Mouse (Mus musculus) heart, postnatal 36 days (tissue): Measurements from ENCODE around the gene Zfp593. TPM values are rescaled to one million over a fixed set of nuclear protein-coding genes. Genes with fewer than 3 reads are reported as not detected.

Experiments
- DNase-seq, 2 experiments: peaks; one replicate each; pipeline ENCODE4 v3.0.0; 2021 to 2022
- intact Hi-C: fragments of 180-260 bp; cut with DNase I; formaldehyde crosslinking; loops from one replicate; pipeline ENCODE4 v1.15.1; 2025
- total RNA-seq, 2 experiments: library from RNA; stranded (reverse); gene quantifications; 2 replicates each; pipeline ENCODE4 v1.2.3; 2021

Zfp593 gene
- total RNA-seq, 2 experiments from 2014 or later, result 2.6 to 3.7 TPM

DNA sequence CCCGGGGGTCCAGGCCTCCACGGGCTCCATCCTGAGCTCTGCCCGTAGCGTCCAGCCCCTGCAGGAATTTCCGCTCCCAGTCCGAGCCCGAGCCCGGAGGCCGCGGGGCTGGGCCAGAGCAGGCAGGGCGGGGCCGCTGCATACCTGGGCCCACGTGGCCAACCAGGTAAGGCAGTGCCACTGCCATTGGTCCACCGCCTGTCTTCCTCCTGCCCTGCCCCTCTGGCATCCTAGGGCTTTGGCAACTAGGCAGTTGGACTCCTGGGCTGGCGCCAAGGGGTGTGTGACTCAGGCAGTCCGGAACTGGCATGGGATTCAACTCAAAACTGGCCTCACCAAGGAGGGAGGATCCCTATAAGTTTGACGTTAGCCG, 7.1 kb downstream of the Zfp593 start, which contains the start of gene Cnksr1:
Gene Cnksr1, minus strand, starts transcription at position 121 of the 373 bp plus-strand sequence.
- intact Hi-C loops, result no loop called here
- peak; percentile 68 to 72 for DNase-seq

DNA sequence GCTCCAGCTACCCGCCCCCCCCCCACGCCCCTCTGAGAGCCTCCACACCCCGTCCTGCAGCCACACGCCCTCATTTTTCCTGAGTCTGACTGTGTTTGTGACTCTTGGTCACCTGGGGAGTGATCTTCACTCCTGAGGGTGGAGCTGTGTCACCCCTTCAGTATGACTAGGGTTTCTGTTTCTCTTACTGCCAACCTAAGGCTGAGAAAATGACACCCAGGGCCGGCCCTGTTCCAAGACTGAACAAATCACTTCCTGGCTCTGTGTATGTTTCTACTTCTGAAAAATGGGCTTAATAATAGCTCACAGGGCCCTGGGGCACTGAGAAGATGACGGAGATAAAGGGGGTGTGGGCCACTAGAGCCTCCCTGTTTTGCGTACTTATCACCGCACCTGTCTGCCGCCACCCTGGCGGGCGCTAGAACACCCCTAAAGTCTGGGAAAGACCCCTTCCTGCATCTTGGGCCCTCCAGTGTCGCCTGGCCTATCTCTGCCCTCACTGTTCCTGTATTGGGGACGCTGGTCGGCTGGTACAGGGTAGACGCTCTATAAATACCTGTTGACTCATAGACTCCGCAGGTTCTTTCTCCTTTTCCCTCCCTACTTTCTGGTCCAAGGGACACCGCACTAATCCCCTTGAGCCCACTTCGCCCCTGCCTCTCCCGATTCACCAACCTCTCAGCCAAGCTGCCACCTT, 7.7 kb downstream of the Zfp593 start:
- no peak for DNase-seq
- intact Hi-C loops, result no loop called here

DNA sequence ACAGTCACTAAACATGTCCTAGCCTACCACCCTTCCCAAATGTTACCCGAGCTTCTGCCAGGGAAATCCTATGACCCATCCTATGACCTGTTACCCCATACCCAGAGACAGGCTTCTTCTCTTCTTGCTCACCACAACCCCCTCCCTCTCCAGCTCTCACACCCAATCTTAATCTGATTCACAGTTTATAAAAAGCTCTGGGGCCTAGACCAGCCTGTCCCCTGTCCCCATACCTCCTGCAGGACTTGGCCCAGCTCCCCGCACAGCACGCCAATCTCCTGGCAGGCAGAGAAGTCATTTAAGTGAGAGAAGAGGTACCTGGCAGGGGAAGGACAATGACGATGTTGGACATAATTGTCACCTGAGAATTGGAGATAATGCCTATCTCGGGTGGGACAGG, 10.5 kb downstream of the Zfp593 start:
- intact Hi-C loops, result no loop called here
- DNase-seq, result peak in 1 of 2 experiments; percentile 49

DNA sequence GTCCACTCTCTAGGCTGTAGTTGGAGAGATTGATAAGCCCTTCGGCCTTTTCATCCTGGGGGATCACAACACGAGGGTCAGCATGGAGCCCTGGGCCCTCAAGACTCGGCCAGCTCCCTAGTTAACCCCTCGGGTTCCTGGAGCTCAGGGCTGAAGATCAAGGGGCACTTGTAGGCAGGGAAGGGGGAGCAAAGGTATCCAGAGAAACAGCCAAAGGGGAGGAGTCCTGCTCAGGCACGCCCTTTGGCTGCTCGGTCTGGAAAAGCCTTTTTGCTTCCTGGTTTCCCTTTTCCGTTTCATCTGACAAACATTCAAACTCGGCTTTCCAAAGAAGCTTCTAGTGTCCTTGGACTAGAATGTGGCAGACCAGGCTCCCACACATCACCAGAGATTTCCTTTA, 15.0 kb downstream of the Zfp593 start:
- DNase-seq, result no peak
- intact Hi-C loops, result no loop called here

DNA sequence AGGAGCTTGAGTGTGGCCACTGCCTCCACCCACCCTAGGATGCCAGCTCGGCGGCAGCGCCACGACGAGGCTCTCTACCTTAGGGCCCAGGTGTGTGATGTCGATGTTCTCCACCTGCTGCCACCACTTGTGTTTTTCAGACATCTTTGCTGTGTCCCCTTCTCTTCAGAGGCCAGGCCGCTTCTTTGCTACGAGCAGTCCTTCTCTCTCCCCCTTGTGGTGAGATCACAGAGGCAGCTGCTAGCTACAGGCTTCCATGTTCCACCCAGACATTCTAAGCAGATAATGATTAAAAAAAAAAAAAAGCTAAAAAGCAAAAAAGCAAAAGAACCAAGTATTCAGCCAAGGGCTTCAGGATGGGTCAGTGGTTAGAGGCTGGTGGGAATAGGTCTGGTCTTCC, 18.2 kb downstream of the Zfp593 start, which contains the start of gene Catsper4:
Gene Catsper4, minus strand, starts transcription at position 190 of the 400 bp plus-strand sequence.
- intact Hi-C loops, result no loop called here
- DNase-seq, result no peak

DNA sequence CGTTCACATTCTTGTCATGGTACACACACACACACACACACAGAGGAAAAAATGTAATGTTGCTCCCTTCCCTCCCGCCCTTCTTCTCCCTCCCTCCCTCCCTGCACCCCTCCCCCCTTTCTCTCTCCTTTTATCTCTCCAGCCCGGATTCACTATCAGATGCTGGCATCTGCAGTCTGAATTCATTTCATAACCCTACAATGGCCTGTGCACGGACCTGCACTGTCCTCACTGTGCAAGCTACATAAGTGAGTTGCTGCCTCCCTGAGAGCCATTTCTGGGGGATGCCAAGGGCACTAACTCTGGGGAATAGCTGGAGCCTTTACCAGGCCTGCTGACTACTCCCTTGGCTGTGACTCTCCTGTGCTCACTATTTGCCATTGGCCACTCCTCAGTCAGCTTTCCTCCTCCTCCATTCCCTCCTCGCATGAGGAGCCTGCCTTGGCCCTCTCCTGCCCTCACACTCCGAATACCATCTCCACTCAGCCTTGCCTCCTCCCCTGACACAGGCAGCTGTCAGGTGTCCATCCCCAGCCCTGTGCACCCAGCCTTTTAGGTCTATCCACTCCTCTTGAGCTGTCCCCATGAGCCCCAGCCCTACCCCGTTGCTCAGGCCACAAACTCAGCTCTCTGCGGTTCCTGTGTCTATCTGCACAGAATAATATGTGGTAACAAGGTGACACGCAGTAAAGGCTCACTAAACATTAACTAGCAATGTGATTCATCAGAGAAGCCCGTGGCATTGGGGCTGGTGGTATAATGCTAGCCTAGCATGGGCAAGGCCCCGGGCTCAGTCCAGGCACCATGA, 22.4 kb downstream of the Zfp593 start:
- DNase-seq, result no peak
- intact Hi-C loops, result no loop called here

DNA sequence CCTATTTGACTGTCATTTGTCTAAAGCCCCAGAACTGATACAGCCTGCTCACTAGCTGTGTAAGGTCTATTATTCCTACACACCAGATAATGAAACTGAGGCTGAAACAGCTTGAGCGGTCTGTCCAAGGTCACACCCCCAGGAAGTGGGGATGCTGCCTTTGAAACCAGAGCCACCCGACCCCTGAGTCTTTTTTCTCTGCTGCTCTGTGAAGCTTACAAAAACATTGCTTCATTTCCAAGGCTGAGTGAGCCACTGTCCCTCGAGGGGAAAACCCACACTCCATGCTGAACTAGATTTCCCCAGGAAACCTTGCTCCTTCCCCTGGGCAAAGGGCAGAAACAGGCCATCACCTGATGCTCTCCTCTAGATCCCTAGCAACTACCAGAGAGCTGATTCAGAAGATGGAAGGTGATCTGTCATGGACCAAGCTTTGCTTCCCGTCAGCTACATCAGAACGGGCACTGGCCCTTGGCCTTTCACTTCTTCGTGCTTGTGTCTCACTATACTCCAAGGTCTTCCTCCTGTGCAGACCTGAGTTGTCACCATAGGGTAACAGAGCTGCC, 38.8 kb downstream of the Zfp593 start:
- no peak for DNase-seq
- intact Hi-C loops, result no loop called here

DNA sequence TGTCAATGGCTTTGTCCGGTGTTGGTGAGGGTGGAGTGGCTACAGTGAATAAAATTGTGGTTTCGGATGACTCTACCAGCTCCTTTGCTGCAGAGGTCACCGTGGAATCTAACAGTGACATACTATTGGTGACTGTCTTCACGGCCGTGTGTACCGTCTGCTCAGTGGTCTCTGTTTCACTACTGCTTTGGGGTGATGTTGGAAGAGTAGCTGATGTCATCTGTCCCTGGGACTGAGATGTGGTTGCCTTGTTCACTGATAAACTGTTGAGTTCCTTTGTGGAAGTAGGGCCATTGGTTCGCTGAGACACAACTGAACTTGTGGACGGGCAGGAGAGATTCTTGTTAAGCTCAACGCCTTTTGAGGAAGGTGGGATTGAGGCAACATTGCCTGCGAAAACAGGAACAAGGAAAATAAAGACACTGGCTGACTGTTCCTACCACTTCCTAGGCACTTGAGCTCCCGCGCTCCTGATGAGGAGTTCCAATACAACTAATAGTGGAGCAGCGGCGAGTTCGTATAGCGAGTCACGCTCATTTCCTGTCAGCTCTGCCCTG, 42.0 kb downstream of the Zfp593 start:
- DNase-seq, result no peak
- intact Hi-C loops, result no loop called here

DNA sequence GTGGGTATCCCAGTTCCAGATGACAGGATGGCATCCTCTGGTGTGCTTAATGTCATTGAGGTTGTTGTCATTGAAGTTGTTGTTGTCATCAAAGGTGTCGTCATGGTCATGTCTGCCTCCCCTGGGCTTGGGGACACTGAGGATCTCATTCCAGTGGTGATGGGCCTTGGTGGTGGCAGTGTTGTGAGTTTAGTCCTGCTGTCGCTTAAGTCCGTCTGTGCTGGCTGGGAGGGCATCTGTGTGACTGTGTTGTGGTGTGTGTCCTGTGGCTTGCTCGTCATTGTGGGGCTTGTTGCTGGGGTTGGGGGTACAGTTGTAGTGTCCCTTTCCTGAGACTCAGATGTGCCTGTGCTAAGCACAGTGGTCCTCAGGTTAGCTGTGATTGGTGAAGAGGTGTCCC, 42.5 kb downstream of the Zfp593 start, which contains the start of gene Gm7534:
Gene Gm7534, minus strand, starts transcription at position 101 of the 400 bp plus-strand sequence.
- DNase-seq, result no peak
- intact Hi-C loops, result no loop called here

DNA sequence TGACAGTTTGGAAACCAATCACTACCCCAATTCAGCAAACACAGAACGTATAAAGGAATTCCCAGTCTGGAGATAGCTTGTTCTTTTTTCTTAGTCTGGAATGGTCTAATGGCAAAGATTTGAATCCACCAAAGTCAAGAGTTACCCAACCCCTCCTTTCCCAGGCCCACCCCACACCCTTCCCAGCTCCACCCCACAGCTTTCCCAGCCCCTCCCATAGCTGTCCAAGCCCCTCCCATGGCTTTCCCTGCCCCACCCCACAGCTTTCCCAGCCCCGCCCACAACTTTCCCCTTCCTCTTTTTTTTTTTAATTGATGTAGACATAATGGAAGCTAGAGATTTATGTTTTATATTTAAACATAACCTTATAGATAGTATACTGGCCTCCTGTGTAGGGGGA, 46.0 kb downstream of the Zfp593 start:
- intact Hi-C loops, result no loop called here
- DNase-seq, result no peak

Other genes with a start within 250 kb of the Zfp593 start
- gene Dhdds, start 244.7 kb downstream of the Zfp593 start, total RNA-seq, result 10 to 100 TPM; 29.9 to 32.4 TPM
- gene Lin28a, start 226.8 kb downstream of the Zfp593 start, total RNA-seq, result not detected
- gene Zfp683, start 191.8 kb downstream of the Zfp593 start, total RNA-seq, result not detected
- gene Crybg2, start 184.8 kb downstream of the Zfp593 start, total RNA-seq, result not detected
- gene Cd52, start 150.5 kb downstream of the Zfp593 start, total RNA-seq, result 1 to 10 TPM; 3.1 to 4.6 TPM
- 1 to 10 TPM; 1.6 to 1.9 TPM for gene Ubxn11, start 143.0 kb downstream of the Zfp593 start, total RNA-seq
- gene Sh3bgrl3, start 116.8 kb downstream of the Zfp593 start, total RNA-seq, result 10 to 100 TPM; 36.4 to 39.9 TPM
- 10 to 100 TPM; 49.1 to 50.9 TPM for gene Cep85, start 58.5 kb downstream of the Zfp593 start, total RNA-seq
- not detected for gene Gm7534, start 42.6 kb downstream of the Zfp593 start, total RNA-seq
- not detected for gene Catsper4, start 18.2 kb downstream of the Zfp593 start, total RNA-seq
- 1 to 10 TPM; 4.7 to 5.5 TPM for gene Cnksr1, start 7.2 kb downstream of the Zfp593 start, total RNA-seq
- gene E130218I03Rik, start 1.9 kb downstream of the Zfp593 start, total RNA-seq, result not detected
- not detected for gene Gm30191, start 1.3 kb upstream of the Zfp593 start, total RNA-seq
- gene Grrp1, start 8.5 kb upstream of the Zfp593 start, total RNA-seq, result 1 to 10 TPM; 6.1 to 9.5 TPM
- 1 to 10 TPM; 7.9 to 8.2 TPM for gene Pdik1l, start 42.3 kb upstream of the Zfp593 start, total RNA-seq
- 100 to 1,000 TPM; 234 to 314 TPM for gene Trim63, start 69.5 kb upstream of the Zfp593 start, total RNA-seq
- gene Slc30a2, start 97.6 kb upstream of the Zfp593 start, total RNA-seq, result under 1 TPM; 0.35 to 0.50 TPM
- 10 to 100 TPM; 17.3 to 20.0 TPM for gene Extl1, start 138.3 kb upstream of the Zfp593 start, total RNA-seq
- 1 to 10 TPM; 6.8 to 8.0 TPM for gene Pafah2, start 150.7 kb upstream of the Zfp593 start, total RNA-seq
- gene Stmn1, start 222.7 kb upstream of the Zfp593 start, total RNA-seq, result 10 to 100 TPM; 28.4 to 28.9 TPM